Mouse (Mus musculus) urinary bladder, postnatal 25 days (tissue): ENCODE results near the gene Gm26992.

ENCODE experiments used
- DNase-seq: peaks from one replicate; pipeline ENCODE4 v3.0.0; 2022; ENCODE audit warnings: low spot score

Gm26992 gene

GRCm38 (mm10) chrX:103484050-103484449 lies 62.2 kb downstream of the Gm26992 start:
- DNase-seq = peak; percentile 50

GRCm38 (mm10) chrX:103490853-103491252 lies 69.0 kb downstream of the Gm26992 start:
- no peak for DNase-seq

- peak; percentile 15 for DNase-seq
Observed at GRCm38 (mm10) chrX:103492398-103493256, 70.8 kb downstream of the Gm26992 start.

- DNase-seq = peak; percentile 59
Observed at GRCm38 (mm10) chrX:103493351-103494173, 71.8 kb downstream of the Gm26992 start.

- no peak for DNase-seq
Observed at GRCm38 (mm10) chrX:103499374-103499773, 77.6 kb downstream of the Gm26992 start.

GRCm38 (mm10) chrX:103500137-103500536 lies 78.3 kb downstream of the Gm26992 start:
- DNase-seq = no peak

GRCm38 (mm10) chrX:103508218-103508617 lies 86.4 kb downstream of the Gm26992 start:
- DNase-seq = no peak

GRCm38 (mm10) chrX:103509168-103510019 lies 87.6 kb downstream of the Gm26992 start:
- no peak for DNase-seq

GRCm38 (mm10) chrX:103514782-103515181 lies 93.0 kb downstream of the Gm26992 start:
- DNase-seq = peak; percentile 14

- DNase-seq = no peak
Observed at GRCm38 (mm10) chrX:103515346-103515745, 93.5 kb downstream of the Gm26992 start.

GRCm38 (mm10) chrX:103518798-103519197 lies 97.0 kb downstream of the Gm26992 start:
- no peak for DNase-seq

- DNase-seq = no peak
Observed at GRCm38 (mm10) chrX:103519547-103519946, 97.7 kb downstream of the Gm26992 start.

GRCm38 (mm10) chrX:103521221-103521716 lies 99.5 kb downstream of the Gm26992 start:
- no peak for DNase-seq

GRCm38 (mm10) chrX:103529185-103529584 lies 107.4 kb downstream of the Gm26992 start:
- peak; percentile 64 for DNase-seq
